Mouse (Mus musculus) kidney, adult 2 months (tissue): ENCODE results near the gene Slc24a3.

Experiments
- CTCF ChIP-seq: fragments of 200-500 bp; conservative IDR thresholded peaks from 2 replicates; pipeline ENCODE4 v1.5.1; 2011; ENCODE audit warnings: low read depth, mild to moderate bottlenecking, control low read depth, low read length, moderate library complexity, mixed read lengths; ENCODE audit not compliant: insufficient read depth, insufficient read length
- POLR2A ChIP-seq: fragments of 200-500 bp; IDR thresholded peaks from one replicate; pipeline ENCODE4 v1.6.1; 2011; ENCODE audit warnings: low read depth, low read length, control low read depth

GRCm38 (mm10) chr2:145396579-145396978, 229.0 kb downstream of the Slc24a3 start:
- no peak for TF ChIP-seq CTCF
- no peak for TF ChIP-seq POLR2A
